Mouse (Mus musculus): ENCODE measurements around the gene Xirp1. TPM values are rescaled to one million over a fixed set of nuclear protein-coding genes. Genes with fewer than 3 reads are reported as not detected.
A peak's percentile ranks its signal among the peaks of the same experiment; 100 is the strongest.

Xirp1 gene
- total RNA-seq, 2 experiments from 2014 or later, result 0.08 to 0.09 TPM

DNA sequence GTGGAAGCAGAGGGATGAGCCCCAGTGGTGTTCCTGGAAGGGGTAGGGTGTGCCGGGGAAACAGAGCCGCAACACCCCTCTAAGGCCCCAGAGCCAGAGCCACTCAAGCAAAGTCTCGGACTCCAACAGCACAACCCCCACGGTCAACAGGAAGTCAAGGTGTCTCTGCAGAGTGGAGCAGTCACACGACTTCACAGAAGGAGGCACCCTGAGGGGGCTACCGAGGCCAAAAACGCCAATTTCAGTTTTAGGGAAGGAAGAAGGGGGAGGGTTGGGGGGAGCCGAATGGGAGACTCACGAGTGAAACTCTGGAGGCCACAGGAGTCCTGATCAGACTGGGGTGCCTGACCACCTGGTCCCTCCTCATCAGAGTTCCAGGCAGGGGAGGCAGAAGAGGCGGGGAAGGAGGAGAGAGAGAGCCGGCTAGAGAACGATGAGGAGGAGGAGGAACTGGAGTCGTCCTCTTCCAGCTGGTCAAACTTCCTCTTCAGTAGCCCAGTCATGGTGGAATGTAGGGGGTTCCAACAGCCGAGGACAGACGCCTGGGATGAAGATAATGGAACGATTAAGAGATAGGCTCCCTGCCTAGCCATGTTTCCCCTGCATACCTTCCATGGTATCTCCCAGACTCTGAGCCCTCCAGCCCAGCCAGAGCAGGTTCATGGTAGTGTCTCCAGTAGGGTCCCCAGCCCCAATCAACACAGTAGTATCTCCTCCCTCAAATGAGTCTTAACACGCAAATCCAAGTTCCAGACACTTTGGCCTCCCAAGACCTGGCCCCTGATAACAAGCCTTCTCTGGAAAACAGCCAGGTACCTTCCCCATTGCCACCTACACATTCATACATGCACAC is 46.5 kb downstream of the Xirp1 start:
- intact Hi-C loops (cut with DNase I), result no loop called here
- DNase-seq (ENCODE audit: low spot score in 2 of 2), result no peak

DNA sequence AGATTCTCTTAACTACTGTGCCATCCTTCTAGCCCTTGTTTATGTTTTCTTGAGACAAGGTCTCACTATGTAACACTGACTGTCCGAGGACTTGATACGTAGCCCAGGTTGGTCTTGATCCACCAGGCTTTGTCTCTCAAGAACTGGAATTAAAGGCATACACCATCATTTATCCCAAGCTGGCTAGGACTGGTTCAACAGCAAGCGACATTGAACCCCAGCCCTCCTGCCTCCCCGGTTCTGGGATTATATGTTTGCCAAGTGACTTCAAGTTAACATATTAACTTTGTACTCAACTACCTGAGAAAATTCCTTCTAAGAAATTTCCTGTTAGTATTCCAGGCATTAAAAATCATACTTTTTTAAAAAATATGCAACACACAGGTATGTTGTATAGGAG is 48.1 kb downstream of the Xirp1 start:
- intact Hi-C loops (cut with DNase I), result no loop called here
- DNase-seq (ENCODE audit: low spot score in 2 of 2), result no peak

DNA sequence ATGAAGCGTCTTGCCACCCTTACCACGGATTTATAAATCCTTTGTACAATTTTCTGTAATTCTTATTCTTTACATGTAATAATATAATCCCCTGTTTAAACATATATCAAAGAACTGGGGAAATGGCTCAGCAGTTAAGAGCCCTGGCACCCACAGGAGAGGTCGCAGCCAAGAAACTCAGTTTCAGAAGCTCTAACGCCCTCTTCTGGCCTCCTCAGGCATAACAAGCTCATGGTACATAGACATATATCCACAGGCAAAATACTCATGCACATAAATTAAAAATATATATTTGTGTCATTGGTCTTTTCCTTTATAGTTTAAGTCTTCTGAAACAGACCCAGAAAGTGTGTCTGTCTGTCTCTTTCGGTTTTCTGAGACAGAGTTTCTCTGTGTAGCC is 48.8 kb downstream of the Xirp1 start:
- DNase-seq (ENCODE audit: low spot score in 2 of 2), result no peak
- intact Hi-C loops (cut with DNase I), result no loop called here

DNA sequence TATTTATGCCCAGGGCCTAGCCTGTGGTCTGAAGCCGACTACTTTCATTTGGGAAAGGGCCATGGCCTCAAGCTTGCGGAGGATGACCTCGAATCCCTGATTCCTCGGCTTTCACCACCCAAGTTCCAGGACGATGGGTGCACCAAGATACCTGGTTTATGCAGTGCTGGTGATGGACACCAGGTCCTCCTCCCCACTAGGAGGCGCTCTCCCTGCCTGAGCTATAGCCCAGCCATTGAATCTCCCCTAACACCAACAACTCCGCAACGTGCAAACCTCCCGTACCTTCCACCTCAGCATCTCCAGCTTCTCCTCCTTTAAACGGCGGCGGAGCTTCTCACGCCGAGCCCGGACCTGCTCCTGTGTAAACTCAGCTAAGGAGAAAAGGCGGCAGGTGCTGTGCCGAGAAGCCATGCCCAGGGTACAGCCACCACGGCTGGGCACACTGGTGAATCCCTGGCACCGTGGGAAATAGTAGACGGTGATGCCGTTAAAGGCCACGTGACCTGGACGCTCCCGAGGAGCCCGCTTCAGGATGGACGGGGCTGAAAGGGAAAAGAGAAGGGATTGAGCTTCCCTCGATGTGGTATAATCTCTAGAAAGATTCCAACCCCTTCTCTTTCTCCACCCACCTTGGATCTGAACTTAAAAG is 49.4 kb downstream of the Xirp1 start:
- intact Hi-C loops (cut with DNase I), result no loop called here
- no peak for DNase-seq (ENCODE audit: low spot score in 2 of 2)

DNA sequence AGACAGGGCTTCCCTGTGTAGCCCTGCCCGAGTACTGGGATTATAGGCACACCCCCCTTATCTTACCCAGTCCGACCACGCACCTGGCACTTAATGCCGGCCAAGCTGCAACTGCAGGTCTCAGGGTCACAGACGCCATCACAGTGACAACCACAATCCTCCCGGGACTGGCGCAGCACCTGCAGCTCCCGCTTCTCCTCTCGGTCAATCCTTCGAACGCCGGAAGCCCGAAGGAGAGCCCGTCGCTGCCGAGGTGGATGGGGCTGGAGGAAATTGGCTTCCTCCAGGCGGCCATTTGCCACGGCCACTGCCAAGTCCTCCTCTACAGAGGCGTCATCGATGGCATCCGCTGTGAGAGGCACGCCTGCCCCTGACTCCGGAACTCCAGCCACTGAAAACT is 50.1 kb downstream of the Xirp1 start:
- intact Hi-C loops (cut with DNase I), result no loop called here
- DNase-seq (ENCODE audit: low spot score in 2 of 2), result no peak

DNA sequence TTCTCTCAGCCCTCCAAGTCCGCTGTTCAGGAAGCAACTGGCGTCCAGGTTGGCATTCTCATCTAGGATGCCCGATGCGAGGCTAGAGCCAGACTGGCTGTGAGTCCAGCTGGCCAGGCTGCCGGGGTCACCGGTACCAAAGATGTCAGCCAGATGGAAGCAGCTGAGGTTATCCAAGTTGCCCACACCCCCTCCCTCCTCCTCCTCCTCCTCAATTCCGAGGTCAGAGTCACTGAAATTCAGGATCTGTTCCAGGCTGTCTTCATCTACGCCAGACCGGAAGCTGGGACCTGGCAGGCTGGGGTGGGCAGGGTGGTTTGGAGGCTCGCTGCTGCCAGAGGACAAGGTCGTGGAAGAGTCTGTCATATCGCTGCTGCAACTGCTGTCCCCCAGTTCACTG is 50.8 kb downstream of the Xirp1 start:
- intact Hi-C loops (cut with DNase I), result no loop called here
- no peak for DNase-seq (ENCODE audit: low spot score in 2 of 2)

DNA sequence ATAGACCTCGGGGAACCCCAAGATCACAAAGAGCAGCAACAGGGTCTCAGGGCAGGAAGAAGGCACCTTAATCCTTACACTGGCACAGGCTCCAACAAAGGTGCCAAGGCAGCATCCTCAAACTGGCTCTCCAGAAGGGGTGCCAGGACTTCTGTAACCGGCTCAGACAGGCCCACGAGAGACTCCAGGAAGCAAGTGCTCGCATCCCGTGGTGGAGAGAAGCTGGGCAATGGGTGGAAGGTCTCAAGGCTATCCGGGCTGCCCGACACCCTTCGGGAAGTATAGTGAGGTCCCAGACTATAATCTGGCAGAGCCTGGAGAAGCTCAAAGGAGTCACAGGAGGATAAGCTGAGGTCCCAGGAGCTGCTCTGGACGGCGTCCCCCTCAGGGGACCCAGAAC is 51.2 kb downstream of the Xirp1 start:
- no peak for DNase-seq (ENCODE audit: low spot score in 2 of 2)
- intact Hi-C loops (cut with DNase I), result no loop called here

DNA sequence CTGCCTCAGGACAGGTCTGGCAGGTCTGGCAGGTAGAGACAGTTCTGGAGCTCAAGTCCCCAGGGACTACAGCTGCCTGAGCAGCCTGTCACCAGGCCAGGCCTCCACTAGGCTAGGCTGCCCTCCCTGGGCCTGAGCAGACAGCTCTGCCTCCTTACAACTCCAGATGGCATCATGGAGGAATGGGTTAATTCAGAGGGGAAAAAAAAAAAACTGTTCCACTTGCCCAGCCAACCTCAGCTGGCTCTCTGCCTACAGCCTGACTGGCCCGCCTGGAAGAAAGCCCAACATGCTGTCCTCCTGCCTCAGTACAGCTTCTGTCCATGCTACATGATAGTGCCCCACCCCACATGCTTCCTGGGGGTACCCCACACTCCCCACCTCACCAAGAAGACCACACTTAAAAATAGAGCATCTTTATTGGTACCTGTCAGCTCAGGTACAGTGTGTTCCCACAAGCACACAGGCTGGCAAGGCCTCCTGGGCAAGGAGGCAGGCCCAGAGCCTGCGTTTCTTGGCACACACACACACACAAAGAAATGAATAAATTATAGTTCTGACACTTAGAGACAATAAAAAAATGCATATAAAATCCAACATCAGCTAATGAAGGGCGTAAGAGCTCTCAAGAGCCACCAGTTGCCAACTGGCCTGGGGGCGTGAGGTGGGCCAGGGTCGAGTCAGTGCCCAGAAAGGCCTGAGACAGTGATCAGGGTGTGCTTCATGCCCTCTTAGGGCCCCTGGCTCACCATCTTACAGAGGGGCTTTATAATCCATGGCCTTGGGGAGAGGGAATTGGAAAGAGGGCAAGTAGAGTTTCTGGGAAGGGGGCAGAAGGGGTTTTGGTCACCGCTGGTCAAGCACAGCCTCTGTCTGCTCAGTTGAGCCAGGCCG is 52.4 kb downstream of the Xirp1 start:
- DNase-seq (ENCODE audit: low spot score in 2 of 2), result peak; percentile 58 to 77
- intact Hi-C loops (cut with DNase I), result no loop called here

DNA sequence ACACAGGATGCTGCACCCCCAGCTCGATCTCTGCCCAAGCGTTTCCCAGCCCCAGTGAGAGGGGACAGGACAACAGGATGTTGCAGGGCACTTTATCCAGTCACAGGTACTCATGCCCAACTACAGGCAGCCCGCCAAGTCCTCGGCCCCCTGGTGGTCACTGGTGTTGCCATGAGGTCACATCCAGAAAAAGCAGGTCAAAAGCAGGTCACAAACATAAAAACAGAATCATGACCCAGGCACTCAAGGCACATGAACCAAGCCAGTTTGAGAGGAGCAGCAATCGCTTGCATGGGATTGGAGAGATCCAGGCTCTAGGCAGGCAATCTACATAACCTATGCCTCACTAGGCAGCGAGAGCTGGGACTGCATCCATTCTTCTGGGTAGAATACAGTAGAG is 53.2 kb downstream of the Xirp1 start:
- intact Hi-C loops (cut with DNase I), result no loop called here
- no peak for DNase-seq (ENCODE audit: low spot score in 2 of 2)

DNA sequence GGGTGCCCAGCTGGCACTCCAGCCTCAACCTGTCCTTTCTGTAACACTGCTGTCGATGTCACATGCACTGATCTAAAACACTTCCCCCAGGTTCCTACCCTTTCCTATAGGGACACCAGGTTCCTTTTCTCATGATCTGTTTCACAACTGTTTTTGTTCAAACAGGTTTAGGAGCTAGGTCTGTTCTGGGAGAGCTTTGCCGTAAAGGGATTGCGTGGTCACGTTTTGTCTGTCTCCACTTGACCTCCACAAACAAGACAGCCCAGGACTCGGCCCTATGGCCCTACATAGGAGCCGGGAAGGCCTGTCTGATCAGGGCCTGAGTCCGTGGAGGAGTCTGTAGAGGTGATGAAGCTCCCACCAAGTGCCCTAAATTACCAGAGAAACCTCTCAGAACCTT is 53.6 kb downstream of the Xirp1 start:
- intact Hi-C loops (cut with DNase I), result no loop called here
- DNase-seq (ENCODE audit: low spot score in 2 of 2), result no peak

DNA sequence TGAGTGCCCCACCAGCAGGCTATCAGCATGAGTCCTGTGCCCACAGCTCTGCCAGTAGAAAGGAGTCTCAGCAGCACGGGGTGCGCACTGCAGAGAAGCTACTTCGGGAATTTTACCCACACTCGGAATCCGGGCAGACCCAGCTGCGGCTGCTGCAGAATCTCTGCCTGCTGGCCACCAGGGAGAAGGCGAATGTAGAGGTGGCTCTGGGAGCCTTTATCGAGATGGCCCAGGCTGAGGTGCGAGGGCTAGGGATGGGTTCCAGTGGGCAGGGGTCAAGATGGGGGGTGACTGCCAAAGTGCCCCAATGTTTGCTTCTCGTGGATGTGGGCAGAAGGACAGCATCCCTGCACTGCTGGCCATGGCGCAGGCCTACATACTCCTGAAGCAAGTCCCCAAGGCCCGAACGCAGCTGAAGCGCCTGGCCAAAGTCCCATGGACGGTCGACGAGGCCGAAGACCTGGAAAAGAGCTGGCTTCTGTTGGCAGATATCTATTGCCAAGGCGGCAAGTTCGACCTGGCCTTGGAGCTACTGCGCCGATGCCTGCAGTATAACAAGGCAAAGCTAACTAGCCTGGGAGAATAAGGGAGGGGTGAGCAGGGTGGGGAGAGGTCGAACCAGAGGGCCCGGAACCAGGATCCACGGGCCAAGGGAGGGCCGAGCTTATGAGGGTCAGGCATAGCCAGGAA is 57.0 kb downstream of the Xirp1 start:
- intact Hi-C loops (cut with DNase I), result no loop called here
- no peak for DNase-seq (ENCODE audit: low spot score in 2 of 2)

DNA sequence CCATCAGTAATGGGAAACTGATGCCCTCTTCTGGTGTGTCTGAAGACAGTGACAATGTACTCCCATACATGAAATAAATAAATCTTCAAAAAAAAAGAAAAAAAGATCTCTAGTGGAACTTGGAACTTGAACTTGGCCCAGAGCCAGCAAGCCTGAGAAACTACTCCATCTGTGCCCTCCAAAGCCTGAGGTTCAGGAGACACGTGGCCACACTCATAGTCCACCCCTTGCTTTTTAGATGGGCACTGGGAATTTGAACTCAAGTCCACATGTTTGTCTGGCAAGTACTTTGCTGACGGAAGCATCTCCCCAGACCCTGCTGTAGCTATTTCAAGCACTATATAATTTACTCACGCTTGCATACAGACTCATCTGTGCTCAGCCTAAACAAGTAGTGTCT is 58.2 kb downstream of the Xirp1 start:
- intact Hi-C loops (cut with DNase I), result no loop called here
- no peak for DNase-seq (ENCODE audit: low spot score in 2 of 2)

DNA sequence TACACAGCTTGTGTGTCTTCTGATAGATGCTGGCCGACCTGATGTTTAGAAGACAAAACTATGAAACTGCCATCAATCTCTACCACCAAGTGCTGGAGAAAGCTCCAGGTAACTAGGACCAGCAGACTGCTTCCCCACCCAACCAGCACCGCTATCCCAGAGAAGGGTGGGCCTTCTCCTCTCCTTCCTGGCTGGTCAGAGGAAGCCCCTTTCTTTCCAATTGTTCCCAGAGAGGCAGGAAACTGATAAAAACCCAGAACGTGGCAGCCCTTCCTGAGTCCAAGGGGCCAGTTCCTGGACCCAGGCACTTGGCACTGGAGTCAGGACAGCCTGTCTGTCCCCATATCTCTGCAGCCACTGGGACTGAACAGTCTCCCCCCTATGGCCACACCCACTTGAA is 59.2 kb downstream of the Xirp1 start:
- intact Hi-C loops (cut with DNase I), result loop anchor here (5.0 kb wide), 1 partner anchor 48 kb away; no protein-coding TSS in a partner anchor
- no peak for DNase-seq (ENCODE audit: low spot score in 2 of 2)

Other genes with a start within 250 kb of the Xirp1 start
- gene Scn11a, start 198.1 kb downstream of the Xirp1 start, total RNA-seq (2021), result under 1 TPM; 0.13 to 0.40 TPM
- gene Wdr48, start 128.7 kb downstream of the Xirp1 start, total RNA-seq (2021), result 10 to 100 TPM; 75.3 to 79.6 TPM
- 10 to 100 TPM; 31.3 to 33.7 TPM for gene Gorasp1, start 86.0 kb downstream of the Xirp1 start, total RNA-seq (2021)
- under 1 TPM; 0.55 TPM for gene Ttc21a, start 86.0 kb downstream of the Xirp1 start, total RNA-seq (2021)
- gene Csrnp1, start 38.9 kb downstream of the Xirp1 start, total RNA-seq (2021), result 10 to 100 TPM in 1 of 2 experiments, 1 to 10 TPM in 1; 9.4 to 11.1 TPM
- gene Cx3cr1, start 46.3 kb upstream of the Xirp1 start, total RNA-seq (2021), result 10 to 100 TPM; 34.9 to 36.7 TPM
- gene Ccr8, start 68.5 kb upstream of the Xirp1 start, total RNA-seq (2021), result not detected
- 10 to 100 TPM; 24.2 to 27.0 TPM for gene Slc25a38, start 86.8 kb upstream of the Xirp1 start, total RNA-seq (2021)
- gene Rpsa, start 104.1 kb upstream of the Xirp1 start, total RNA-seq (2021), result 100 to 1,000 TPM; 505 to 517 TPM
- 100 to 1,000 TPM; 128 to 224 TPM for gene Mobp, start 126.1 kb upstream of the Xirp1 start, total RNA-seq (2021)

Measured in left cerebral cortex, postnatal 14 days (tissue).